Mouse (Mus musculus): Measurements from ENCODE around the gene Gm20830.
"Not testable (repeated sequence)": the region's sequence is repeated elsewhere in the genome, so short reads cannot be mapped to it uniquely, and the experiment has no call there.

Gm20830 gene

DNA sequence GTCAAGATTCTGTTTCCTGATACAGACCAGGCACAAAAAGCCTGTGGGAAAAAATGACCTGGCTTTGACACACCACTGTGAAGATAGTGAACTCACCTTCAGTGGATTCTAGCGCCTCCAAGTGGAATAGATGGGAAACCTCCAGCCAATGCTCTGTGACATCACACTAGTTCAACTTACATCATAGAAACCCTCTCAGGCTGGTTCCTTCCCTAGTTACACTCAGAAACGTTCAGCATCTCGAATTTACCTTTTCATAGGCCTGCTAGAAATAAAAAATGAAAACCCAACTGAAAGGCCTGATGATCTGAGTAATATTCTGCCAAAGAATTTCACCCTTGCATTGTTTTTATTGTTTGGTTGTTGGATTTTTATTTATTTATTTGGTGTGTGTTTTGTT is at the start of gene Gm20830:
TSS of gene Gm20830 (minus strand) at position 101 of the 400 bp plus-strand sequence.
- in situ Hi-C loops (cut with MboI, MseI): not testable (repeated sequence)
